Mouse (Mus musculus) neural tube, embryonic 14.5 days (tissue): ENCODE measurements at regions not wholly inside any gene's neighbourhood (a gene's known extent, or its start where the extent isn't known, plus 50 kb on each side); places are given as distances from the start of the nearest gene placed in this dataset.

Source experiments
- ATAC-seq: fragments of 200-750 bp; cut with Nextera tagmentation; 2 replicates; pipeline ENCODE4 v1.8.0; 2017; ENCODE audit warnings: low read depth, mild to moderate bottlenecking, moderate TSS enrichment, moderate library complexity
- H3K27ac ChIP-seq: fragments of 300-500 bp; sonication (generic); 2 replicates; pipeline ENCODE4 v1.5.1; 2014; ENCODE audit warnings: low read depth, mild to moderate bottlenecking, control low read depth, low read length, moderate library complexity, mixed read lengths
- H3K27me3 ChIP-seq: fragments of 300-500 bp; sonication (generic); 2 replicates; pipeline ENCODE4 v1.6.1; 2014; ENCODE audit warnings: low read length; ENCODE audit not compliant: control insufficient read depth, insufficient read depth
- H3K36me3 ChIP-seq: fragments of 300-500 bp; sonication (generic); 2 replicates; pipeline ENCODE4 v1.6.1; 2014; ENCODE audit warnings: low read length, mixed read lengths; ENCODE audit not compliant: control insufficient read depth, insufficient read depth
- H3K4me1 ChIP-seq: fragments of 300-500 bp; sonication (generic); 2 replicates; pipeline ENCODE4 v1.6.1; 2014; ENCODE audit warnings: low read length; ENCODE audit not compliant: control insufficient read depth, insufficient read depth
- H3K4me2 ChIP-seq: fragments of 300-500 bp; sonication (generic); 2 replicates; pipeline ENCODE4 v1.6.1; 2014; ENCODE audit warnings: mild to moderate bottlenecking, low read depth, low read length, control low read depth
- H3K4me3 ChIP-seq: fragments of 300-500 bp; sonication (generic); 2 replicates; pipeline ENCODE4 v1.5.1; 2014; ENCODE audit warnings: low read depth, low read length, control low read depth, mixed read lengths
- H3K9ac ChIP-seq: fragments of 300-500 bp; sonication (generic); replicated peaks from 2 replicates; pipeline ENCODE4 v1.6.1; 2014; ENCODE audit warnings: low read depth, mild to moderate bottlenecking, control low read depth, low read length, mixed read lengths
- H3K9me3 ChIP-seq: fragments of 300-500 bp; sonication (generic); 2 replicates; pipeline ENCODE4 v1.6.1; 2016; ENCODE audit warnings: low read length; ENCODE audit not compliant: control insufficient read depth
- WGBS: fragments of 180-500 bp; shearing (Covaris S2); extraction: QIAGEN DNeasy Blood & Tissue Kit; methylation state at CpG from one replicate; pipeline ENCODE4 v1.1.7; 2014; 5-methylcytosine and 5-hydroxymethylcytosine counted together

GRCm38 (mm10) chr17:83085792-83086475 is 129.2 kb upstream of the Pkdcc start:
- no peaks in the 10 kb centered on the region for H3K9me3 ChIP-seq
- no peaks in the 10 kb centered on the region for H3K27me3 ChIP-seq
- no peak overlapping the region for H3K9ac ChIP-seq
- WGBS: 83% methylated on average over 10 of the region's 10 CpGs
- no peak overlapping the region for H3K4me2 ChIP-seq
- ATAC-seq: no peak
- no peak overlapping the region for H3K4me3 ChIP-seq
- H3K4me1 ChIP-seq: no peaks in the 10 kb centered on the region
- no peaks in the 10 kb centered on the region for H3K36me3 ChIP-seq
- H3K27ac ChIP-seq: no peak overlapping the region

GRCm38 (mm10) chr17:83086703-83087102 is 128.4 kb upstream of the Pkdcc start:
- H3K4me2 ChIP-seq: no peak overlapping the region
- H3K9ac ChIP-seq: no peak overlapping the region
- no peaks in the 10 kb centered on the region for H3K27me3 ChIP-seq
- no peak overlapping the region for H3K4me3 ChIP-seq
- WGBS: 72% methylated on average over 2 of the region's 2 CpGs
- H3K9me3 ChIP-seq: no peaks in the 10 kb centered on the region
- ATAC-seq: no peak
- H3K27ac ChIP-seq: no peak overlapping the region
- no peaks in the 10 kb centered on the region for H3K36me3 ChIP-seq
- H3K4me1 ChIP-seq: no peaks in the 10 kb centered on the region

GRCm38 (mm10) chr17:83088471-83088870 is 126.6 kb upstream of the Pkdcc start:
- H3K4me2 ChIP-seq: no peak overlapping the region
- H3K4me3 ChIP-seq: no peak overlapping the region
- 78% methylated on average over 2 of the region's 2 CpGs for WGBS
- no peaks in the 10 kb centered on the region for H3K36me3 ChIP-seq
- H3K9ac ChIP-seq: no peak overlapping the region
- no peaks in the 10 kb centered on the region for H3K27me3 ChIP-seq
- no peaks in the 10 kb centered on the region for H3K9me3 ChIP-seq
- H3K27ac ChIP-seq: no peak overlapping the region
- H3K4me1 ChIP-seq: no peaks in the 10 kb centered on the region
- no peak for ATAC-seq

GRCm38 (mm10) chr17:83089856-83090692 is 125.0 kb upstream of the Pkdcc start:
- no peak overlapping the region for H3K9ac ChIP-seq
- no peak overlapping the region for H3K4me2 ChIP-seq
- H3K4me3 ChIP-seq: no peak overlapping the region
- no peak for ATAC-seq
- H3K9me3 ChIP-seq: no peaks in the 10 kb centered on the region
- no peaks in the 10 kb centered on the region for H3K36me3 ChIP-seq
- WGBS: 81% methylated on average over 10 of the region's 10 CpGs
- no peak overlapping the region for H3K27ac ChIP-seq
- H3K4me1 ChIP-seq: no peaks in the 10 kb centered on the region
- H3K27me3 ChIP-seq: 0 out of 2 replicates have a peak, but pooled peaks cover 2% of the 10 kb centered on the region

GRCm38 (mm10) chr17:83093862-83094261 is 121.2 kb upstream of the Pkdcc start:
- H3K27me3 ChIP-seq: 0 out of 2 replicates have a peak, but pooled peaks cover 2% of the 10 kb centered on the region
- no peak for ATAC-seq
- no peak overlapping the region for H3K9ac ChIP-seq
- no peaks in the 10 kb centered on the region for H3K4me1 ChIP-seq
- no peak overlapping the region for H3K4me3 ChIP-seq
- H3K27ac ChIP-seq: no peak overlapping the region
- H3K9me3 ChIP-seq: no peaks in the 10 kb centered on the region
- no peaks in the 10 kb centered on the region for H3K36me3 ChIP-seq
- 74% methylated on average over 5 of the region's 5 CpGs for WGBS
- no peak overlapping the region for H3K4me2 ChIP-seq

- no peak overlapping the region for H3K4me3 ChIP-seq
- ATAC-seq: no peak; the same call in 1 of the 2 replicates
- no peaks in the 10 kb centered on the region for H3K36me3 ChIP-seq
- H3K9ac ChIP-seq: no peak overlapping the region
- WGBS: 61% methylated on average over 8 of the region's 8 CpGs
- H3K4me2 ChIP-seq: no peak overlapping the region
- no peak overlapping the region for H3K27ac ChIP-seq
- H3K27me3 ChIP-seq: 0 out of 2 replicates have a peak, but pooled peaks cover 2% of the 10 kb centered on the region
- H3K4me1 ChIP-seq: no peaks in the 10 kb centered on the region
- H3K9me3 ChIP-seq: no peaks in the 10 kb centered on the region
Observed at GRCm38 (mm10) chr17:83096451-83096850, 118.6 kb upstream of the Pkdcc start.

- H3K4me1 ChIP-seq: no peaks in the 10 kb centered on the region
- H3K9me3 ChIP-seq: no peaks in the 10 kb centered on the region
- H3K36me3 ChIP-seq: no peaks in the 10 kb centered on the region
- WGBS: 39% methylated on average over 16 of the region's 16 CpGs
- H3K27me3 ChIP-seq: 0 out of 2 replicates have a peak, but pooled peaks cover 2% of the 10 kb centered on the region
- peak; percentile 68 for ATAC-seq
- no peak overlapping the region for H3K4me2 ChIP-seq
- H3K9ac ChIP-seq: no peak overlapping the region
- no peak overlapping the region for H3K27ac ChIP-seq
- no peak overlapping the region for H3K4me3 ChIP-seq
Observed at GRCm38 (mm10) chr17:83097998-83098397, 117.1 kb upstream of the Pkdcc start.

GRCm38 (mm10) chr17:83098679-83099413 is 116.2 kb upstream of the Pkdcc start:
- Histone ChIP-seq H3K9me3 (no peaks in the 10 kb centered on the region), H3K27ac (no peak overlapping the region), H3K36me3 (no peaks in the 10 kb centered on the region), H3K9ac (no peak overlapping the region), H3K4me1 (no peaks in the 10 kb centered on the region), H3K4me3 (no peak overlapping the region), H3K4me2 (no peak overlapping the region), H3K27me3 (0 out of 2 replicates have a peak, but pooled peaks cover 2% of the 10 kb centered on the region)
- 60% methylated on average over 12 of the region's 12 CpGs for WGBS
- no peak for ATAC-seq
